Mouse (Mus musculus) midbrain, embryonic 16.5 days (tissue): Measurements from ENCODE around the gene Tgm7. TPM values are rescaled to one million over a fixed set of nuclear protein-coding genes. Genes with fewer than 3 reads are reported as not detected.
"Not testable (repeated sequence)": the region's sequence is repeated elsewhere in the genome, so short reads cannot be mapped to it uniquely, and the experiment has no call there.

Experiments used
- ATAC-seq: fragments of 200-750 bp; cut with Nextera tagmentation; 2 replicates; pipeline ENCODE4 v1.8.0; 2017; ENCODE audit warnings: moderate TSS enrichment
- H3K27ac ChIP-seq: fragments of 300-500 bp; sonication (generic); 2 replicates; pipeline ENCODE4 v1.5.1; 2014; ENCODE audit warnings: mild to moderate bottlenecking, low read length, mixed read lengths
- H3K27me3 ChIP-seq: fragments of 300-500 bp; sonication (generic); 2 replicates; pipeline ENCODE4 v1.6.1; 2014; ENCODE audit warnings: low read depth, low read length, mixed read lengths; ENCODE audit not compliant: control insufficient read depth, insufficient read depth
- H3K36me3 ChIP-seq: fragments of 300-500 bp; sonication (generic); 2 replicates; pipeline ENCODE4 v1.6.1; 2014; ENCODE audit warnings: mild to moderate bottlenecking, low read length, moderate library complexity, mixed read lengths; ENCODE audit not compliant: control insufficient read depth, insufficient read depth
- H3K4me1 ChIP-seq: fragments of 300-500 bp; sonication (generic); 2 replicates; pipeline ENCODE4 v1.6.1; 2014; ENCODE audit warnings: mild to moderate bottlenecking, low read length, mixed read lengths; ENCODE audit not compliant: control insufficient read depth, insufficient read depth
- H3K4me2 ChIP-seq: fragments of 300-500 bp; sonication (generic); 2 replicates; pipeline ENCODE4 v1.6.1; 2014; ENCODE audit warnings: mild to moderate bottlenecking, low read length, mixed read lengths
- H3K4me3 ChIP-seq: fragments of 300-500 bp; sonication (generic); 2 replicates; pipeline ENCODE4 v1.5.1; 2014; ENCODE audit warnings: low read depth, mild to moderate bottlenecking, low read length, moderate library complexity, mixed read lengths
- H3K9ac ChIP-seq: fragments of 300-500 bp; sonication (generic); 2 replicates; pipeline ENCODE4 v1.6.1; 2014; ENCODE audit warnings: low read depth, low read length, mixed read lengths
- H3K9me3 ChIP-seq: fragments of 300-500 bp; sonication (generic); replicated peaks from 2 replicates; pipeline ENCODE4 v1.6.1; 2014; ENCODE audit warnings: mild to moderate bottlenecking, low read length, mixed read lengths; ENCODE audit not compliant: control insufficient read depth, poor library complexity, severe bottlenecking
- WGBS: fragments of 180-500 bp; shearing (Covaris S2); extraction: QIAGEN DNeasy Blood & Tissue Kit; methylation state at CpG from one replicate; pipeline ENCODE4 v1.1.7; 2014; 5-methylcytosine and 5-hydroxymethylcytosine counted together
- polyA plus RNA-seq: library from polyadenylated mRNA; unstranded; fragments of >200 nt; fragmentation: Nextera tagmentation; extraction: Ambion mirVana; gene quantifications from 2 replicates; pipeline ENCODE4 v1.2.1, GENCODE M21; 2015

Gene Tgm7
- polyA plus RNA-seq, 1 experiment from 2014 or later: not detected

GRCm38 (mm10) chr2:121132822-121133221 lies 23.2 kb upstream of the Tgm7 start:
- Histone ChIP-seq H3K9me3 (no peaks in the 10 kb centered on the region), H3K4me3 (no peak overlapping the region), H3K9ac (no peak overlapping the region), H3K4me2 (no peak overlapping the region), H3K4me1 (peaks cover 6% of the 10 kb centered on the region), H3K36me3 (no peaks in the 10 kb centered on the region), H3K27me3 (no peaks in the 10 kb centered on the region), H3K27ac (no peak overlapping the region)
- 64% methylated on average over 1 of the region's 1 CpGs for WGBS
- ATAC-seq: no peak

GRCm38 (mm10) chr2:121128865-121129620 lies 19.4 kb upstream of the Tgm7 start:
- H3K36me3 ChIP-seq: no peaks in the 10 kb centered on the region
- WGBS: 71% methylated on average over 9 of the region's 9 CpGs

GRCm38 (mm10) chr2:121127536-121127935 lies 17.9 kb upstream of the Tgm7 start:
- Histone ChIP-seq H3K9me3 (no peaks in the 10 kb centered on the region), H3K4me1 (no peaks in the 10 kb centered on the region), H3K4me2 (no peak overlapping the region), H3K36me3 (no peaks in the 10 kb centered on the region), H3K27ac (no peak overlapping the region), H3K27me3 (no peaks in the 10 kb centered on the region), H3K4me3 (no peak overlapping the region), H3K9ac (no peak overlapping the region)
- WGBS: 96% methylated on average over 1 of the region's 1 CpGs
- ATAC-seq: no peak

More at GRCm38 (mm10) chr2:121128865-121129620, 19.4 kb upstream of the Tgm7 start:
- no peak overlapping the region for H3K27ac ChIP-seq
- no peaks in the 10 kb centered on the region for H3K4me1 ChIP-seq
- no peak overlapping the region for H3K9ac ChIP-seq
- no peak for ATAC-seq
- H3K9me3 ChIP-seq: no peaks in the 10 kb centered on the region
- no peak overlapping the region for H3K4me2 ChIP-seq
- no peaks in the 10 kb centered on the region for H3K27me3 ChIP-seq
- no peak overlapping the region for H3K4me3 ChIP-seq

- H3K27me3 ChIP-seq, H3K36me3 ChIP-seq, H3K4me1 ChIP-seq, H3K9me3 ChIP-seq, ATAC-seq, H3K27ac ChIP-seq, H3K4me2 ChIP-seq, H3K4me3 ChIP-seq, H3K9ac ChIP-seq: not testable (repeated sequence)
- WGBS: 97% methylated on average over 5 of the region's 5 CpGs
These were observed 16.7 kb upstream of the Tgm7 start for GRCm38 (mm10) chr2:121126302-121126701.

- H3K9ac ChIP-seq: no peak overlapping the region
- H3K4me3 ChIP-seq: no peak overlapping the region
- H3K9me3 ChIP-seq: no peaks in the 10 kb centered on the region
- no peak for ATAC-seq
- no peak overlapping the region for H3K4me2 ChIP-seq
- no peaks in the 10 kb centered on the region for H3K36me3 ChIP-seq
- H3K27ac ChIP-seq: no peak overlapping the region
- no peaks in the 10 kb centered on the region for H3K4me1 ChIP-seq
- no peaks in the 10 kb centered on the region for H3K27me3 ChIP-seq
- 90% methylated on average over 3 of the region's 3 CpGs for whole genome bisulfite sequencing
These were observed 9.7 kb upstream of the Tgm7 start for GRCm38 (mm10) chr2:121119260-121119659.

- H3K36me3 ChIP-seq: no peaks in the 10 kb centered on the region
- H3K27ac ChIP-seq: no peak overlapping the region
- no peaks in the 10 kb centered on the region for H3K9me3 ChIP-seq
- WGBS: 95% methylated on average over 2 of the region's 2 CpGs
- no peaks in the 10 kb centered on the region for H3K4me1 ChIP-seq
- no peak for ATAC-seq
- no peaks in the 10 kb centered on the region for H3K27me3 ChIP-seq
- H3K9ac ChIP-seq: no peak overlapping the region
- no peak overlapping the region for H3K4me2 ChIP-seq
- H3K4me3 ChIP-seq: no peak overlapping the region
These were observed 5.8 kb upstream of the Tgm7 start for GRCm38 (mm10) chr2:121115418-121115817.

- Histone ChIP-seq H3K9ac (no peak overlapping the region), H3K4me3 (no peak overlapping the region), H3K4me1 (no peaks in the 10 kb centered on the region), H3K9me3 (no peaks in the 10 kb centered on the region), H3K27me3 (no peaks in the 10 kb centered on the region), H3K36me3 (no peaks in the 10 kb centered on the region), H3K27ac (no peak overlapping the region), H3K4me2 (no peak overlapping the region)
- ATAC-seq: no peak
These were observed 3.7 kb downstream of the Tgm7 start for GRCm38 (mm10) chr2:121105940-121106339.

- 31% methylated on average over 9 of the region's 9 CpGs for WGBS
- Histone ChIP-seq H3K27ac (no peak overlapping the region), H3K9me3 (no peaks in the 10 kb centered on the region), H3K4me3 (no peak overlapping the region), H3K36me3 (no peaks in the 10 kb centered on the region), H3K4me2 (no peak overlapping the region), H3K9ac (no peak overlapping the region), H3K4me1 (no peaks in the 10 kb centered on the region), H3K27me3 (no peaks in the 10 kb centered on the region)
- peak; percentile 48; the same call in 1 of the 2 replicates for ATAC-seq
These were observed 7.5 kb downstream of the Tgm7 start for GRCm38 (mm10) chr2:121102051-121102450.

GRCm38 (mm10) chr2:121089751-121090150 lies 19.8 kb downstream of the Tgm7 start:
- no peak for ATAC-seq
- no peaks in the 10 kb centered on the region for H3K4me1 ChIP-seq
- WGBS: 82% methylated on average over 4 of the region's 4 CpGs
- no peak overlapping the region for H3K27ac ChIP-seq
- H3K9ac ChIP-seq: no peak overlapping the region
- no peak overlapping the region for H3K4me2 ChIP-seq
- H3K36me3 ChIP-seq: no peaks in the 10 kb centered on the region
- H3K4me3 ChIP-seq: no peak overlapping the region
- no peaks in the 10 kb centered on the region for H3K9me3 ChIP-seq
- H3K27me3 ChIP-seq: no peaks in the 10 kb centered on the region
